In genomic region chr3:157723184-157723583, GRCm38 (mm10) we compare ENCODE assay signal across 23 mouse cellular contexts.
A peak's percentile ranks its signal among the peaks of the same experiment; 100 is the strongest.
DNase-seq lines count a peak whose midpoint lies in the region; ATAC-seq and TF ChIP-seq lines count a peak whose summit lies in the region.
"Had no signal": no experiment of that assay in that cellular context is flagged by ENCODE, and none has a peak within 500 bp of the region (broad histone marks: within the 10 kb centered on the region; RNA-seq: fewer than 3 reads in every experiment).

No protein-coding gene starts in this region.

- H3K4me2 ChIP-seq in liver, embryonic 11.5 days: no peak overlapping the region
- no peak overlapping the region for H3K4me2 ChIP-seq in liver, embryonic 16.5 days (ENCODE audit: low read depth, low read length)
- no peak overlapping the region for H3K4me2 ChIP-seq in liver, embryonic 12.5 days
- no peak overlapping the region for H3K4me2 ChIP-seq in liver, postnatal 0 days (ENCODE audit: low read depth, low read length)
- H3K4me2 ChIP-seq: embryonic facial prominence, embryonic 12.5 days; forebrain, embryonic 13.5 days; forebrain, embryonic 15.5 days had no signal

- H3K9me3 ChIP-seq in liver, embryonic 11.5 days (ENCODE audit: control insufficient read depth, low read length): no peaks in the 10 kb centered on the region
- H3K9me3 ChIP-seq in liver, embryonic 16.5 days (replicated peaks; ENCODE audit: control insufficient read depth, low read length): no peaks in the 10 kb centered on the region
- no peaks in the 10 kb centered on the region for H3K9me3 ChIP-seq in liver, embryonic 12.5 days (replicated peaks)
- no peaks in the 10 kb centered on the region for H3K9me3 ChIP-seq in liver, postnatal 0 days (ENCODE audit: low read length)
- H3K9me3 ChIP-seq: embryonic facial prominence, embryonic 10.5 days; embryonic facial prominence, embryonic 12.5 days; forebrain, embryonic 13.5 days; forebrain, embryonic 15.5 days; G1E had no signal

- H3K4me1 ChIP-seq in liver, adult 2 months (ENCODE audit: control insufficient read depth, insufficient read depth, low read length): peaks cover 2% of the 10 kb centered on the region; the same call in 1 of the 2 replicates
- H3K4me1 ChIP-seq in liver, embryonic 11.5 days (replicated peaks; ENCODE audit: control insufficient read depth, insufficient read depth, low read length): no peaks in the 10 kb centered on the region
- no peaks in the 10 kb centered on the region for H3K4me1 ChIP-seq in liver, embryonic 16.5 days (ENCODE audit: control insufficient read depth, low read depth, low read length)
- no peaks in the 10 kb centered on the region for H3K4me1 ChIP-seq in liver, embryonic 12.5 days
- peaks cover 15% of the 10 kb centered on the region; the same call in 1 of the 2 replicates for H3K4me1 ChIP-seq in liver, postnatal 0 days (ENCODE audit: insufficient read depth)
- H3K4me1 ChIP-seq: embryonic facial prominence, embryonic 10.5 days; embryonic facial prominence, embryonic 12.5 days; forebrain, embryonic 13.5 days; forebrain, embryonic 15.5 days had no signal

- WGBS in liver, adult 2 months: 19% methylated on average over 5 of the region's 5 CpGs
- WGBS in liver, embryonic 11.5 days: 68% methylated on average over 5 of the region's 5 CpGs
- 52% methylated on average over 5 of the region's 5 CpGs for WGBS in liver, embryonic 16.5 days (ENCODE audit: insufficient replicate concordance)
- WGBS in liver, embryonic 12.5 days (ENCODE audit: insufficient replicate concordance): 54% methylated on average over 5 of the region's 5 CpGs
- 58% methylated on average over 5 of the region's 5 CpGs for WGBS in liver, postnatal 0 days (ENCODE audit: insufficient replicate concordance)

- H3K36me3 ChIP-seq in liver, adult 2 months (ENCODE audit: control insufficient read depth, insufficient read depth, low read length): no peaks in the 10 kb centered on the region
- H3K36me3 ChIP-seq in liver, embryonic 11.5 days (ENCODE audit: control insufficient read depth, insufficient read depth, low read length): no peaks in the 10 kb centered on the region
- H3K36me3 ChIP-seq in liver, embryonic 16.5 days (ENCODE audit: control insufficient read depth, insufficient read depth): no peaks in the 10 kb centered on the region
- no peaks in the 10 kb centered on the region for H3K36me3 ChIP-seq in liver, embryonic 12.5 days
- no peaks in the 10 kb centered on the region for H3K36me3 ChIP-seq in liver, postnatal 0 days (replicated peaks; ENCODE audit: insufficient read depth, low read length)
- H3K36me3 ChIP-seq: embryonic facial prominence, embryonic 10.5 days; embryonic facial prominence, embryonic 12.5 days; forebrain, embryonic 15.5 days; G1E had no signal

- no peaks in the 10 kb centered on the region for H3K79me2 ChIP-seq in liver, adult 2 months (ENCODE audit: control insufficient read depth, insufficient read depth, low read length)

- DNase-seq in liver, adult 2 months (ENCODE audit: extremely low read depth, low read depth, low spot score): peak; percentile 91
- no peak for DNase-seq in liver, embryonic 11.5 days (ENCODE audit: low spot score)
- no peak for DNase-seq in liver, postnatal 0 days
- DNase-seq: adrenal gland, adult 8-10 months; adrenal gland, postnatal 14 days; adrenal gland, postnatal 36 days; B cell, adult 2 months; cerebellum, adult 11-12 months; cerebellum, adult 2 months; cerebellum, adult 9-10 months; cerebellum, postnatal 10 days; cerebellum, postnatal 25 days had no signal

- no peak overlapping the region for H3K27ac ChIP-seq in liver, adult 2 months (replicated peaks; ENCODE audit: insufficient read depth, low read depth, low read length)
- no peak overlapping the region for H3K27ac ChIP-seq in liver, embryonic 11.5 days (ENCODE audit: low read depth, low read length)
- no peak overlapping the region for H3K27ac ChIP-seq in liver, embryonic 16.5 days (ENCODE audit: low read length)
- no peak overlapping the region for H3K27ac ChIP-seq in liver, embryonic 12.5 days
- H3K27ac ChIP-seq in liver, postnatal 0 days (ENCODE audit: low read depth): peak overlapping the region; percentile 40
- H3K27ac ChIP-seq: embryonic facial prominence, embryonic 10.5 days; embryonic facial prominence, embryonic 12.5 days; forebrain, embryonic 13.5 days; forebrain, embryonic 15.5 days had no signal

- TF ChIP-seq EP300 in liver, postnatal 0 days (IDR thresholded peaks at IDR 0.05; ENCODE audit: low read depth): no peak

- H3K9ac ChIP-seq in liver, adult 2 months (ENCODE audit: low read depth, low read length): no peak overlapping the region
- no peak overlapping the region for H3K9ac ChIP-seq in liver, embryonic 11.5 days (ENCODE audit: low read depth, low read length)
- H3K9ac ChIP-seq in liver, embryonic 16.5 days (ENCODE audit: low read depth, low read length): no peak overlapping the region
- no peak overlapping the region for H3K9ac ChIP-seq in liver, embryonic 12.5 days
- H3K9ac ChIP-seq in liver, postnatal 0 days (replicated peaks): no peak overlapping the region
- H3K9ac ChIP-seq: embryonic facial prominence, embryonic 12.5 days; forebrain, embryonic 13.5 days; forebrain, embryonic 15.5 days had no signal

- ATAC-seq in liver, embryonic 11.5 days (replicated peaks; ENCODE audit: low FRiP score): no peak
- peak; percentile 65 for ATAC-seq in liver, embryonic 16.5 days (ENCODE audit: low read depth)
- ATAC-seq in liver, embryonic 12.5 days: no peak
- peak; percentile 67 for ATAC-seq in liver, postnatal 0 days
- ATAC-seq: activated CD4-positive, CD25-positive, alpha-beta regulatory T cell, adult 4 months; CD4-positive, CD25-positive, alpha-beta regulatory T cell, adult 4 months; forebrain, embryonic 13.5 days; forebrain, embryonic 15.5 days; Patski had no signal

- TF ChIP-seq POLR2A in liver, adult 2 months (IDR thresholded peaks at IDR 0.05; ENCODE audit: extremely low read depth, insufficient read depth, low read length): no peak

- H3K4me3 ChIP-seq in liver, adult 2 months (ENCODE audit: insufficient read depth, low read depth, low read length): no peak overlapping the region
- no peak overlapping the region for H3K4me3 ChIP-seq in liver, embryonic 11.5 days (ENCODE audit: low read depth, low read length)
- no peak overlapping the region for H3K4me3 ChIP-seq in liver, embryonic 16.5 days (ENCODE audit: low read depth, low read length)
- H3K4me3 ChIP-seq in liver, embryonic 12.5 days: no peak overlapping the region
- no peak overlapping the region for H3K4me3 ChIP-seq in liver, postnatal 0 days (ENCODE audit: low read depth, low read length)
- H3K4me3 ChIP-seq: embryonic facial prominence, embryonic 10.5 days; embryonic facial prominence, embryonic 12.5 days; forebrain, embryonic 13.5 days; forebrain, embryonic 15.5 days had no signal

- H3K27me3 ChIP-seq in liver, adult 2 months (ENCODE audit: control insufficient read depth, insufficient read depth, low read length): no peaks in the 10 kb centered on the region
- no peaks in the 10 kb centered on the region for H3K27me3 ChIP-seq in liver, embryonic 11.5 days (replicated peaks; ENCODE audit: control insufficient read depth, insufficient read depth, low read length)
- no peaks in the 10 kb centered on the region for H3K27me3 ChIP-seq in liver, embryonic 16.5 days (ENCODE audit: control insufficient read depth, insufficient read depth, low read depth, low read length)
- H3K27me3 ChIP-seq in liver, embryonic 12.5 days (replicated peaks): no peaks in the 10 kb centered on the region; the same call in 1 of the 2 replicates
- no peaks in the 10 kb centered on the region for H3K27me3 ChIP-seq in liver, postnatal 0 days (ENCODE audit: insufficient read depth, low read length)
- H3K27me3 ChIP-seq: CH12.LX; embryonic facial prominence, embryonic 12.5 days; forebrain, embryonic 15.5 days; Patski had no signal

- no peak for TF ChIP-seq CTCF in liver, adult 2 months (IDR thresholded peaks at IDR 0.05; ENCODE audit: low read depth, low read length)
- TF ChIP-seq CTCF in liver, postnatal 0 days (IDR thresholded peaks at IDR 0.05; ENCODE audit: low read depth): no peak

Comparison
In these comparisons a context has a peak if more than half of its experiments do, and no peak if none do; other contexts are left out.
1. ATAC-seq: peak in liver, embryonic 16.5 days (single experiment) and liver, postnatal 0 days (single experiment); none in liver, embryonic 11.5 days (single experiment) and liver, embryonic 12.5 days (single experiment).